Mouse (Mus musculus) left cerebral cortex, adult 2 months (tissue): ENCODE results near the gene Ptpro. TPM values are rescaled to one million over a fixed set of nuclear protein-coding genes. Genes with fewer than 3 reads are reported as not detected.
"Not testable (repeated sequence)": the region's sequence is repeated elsewhere in the genome, so short reads cannot be mapped to it uniquely, and the experiment has no call there.

Source experiments
- DNase-seq, 2 experiments: peaks; one replicate each; pipeline ENCODE4 v3.0.0; 2021 to 2022; ENCODE audit warnings: low spot score in 2 of 2, mixed read lengths in 1 of 2; ENCODE audit errors: extremely low spot score in 1 of 2
- H3K27ac ChIP-seq: fragments of 200-600 bp; 2 replicates; pipeline ENCODE4 v1.8.1; 2022
- H3K4me3 ChIP-seq: fragments of 200-600 bp; 2 replicates; pipeline ENCODE4 v1.8.1; 2022
- CTCF ChIP-seq: fragments of 200-600 bp; IDR thresholded peaks from 2 replicates; pipeline ENCODE4 v1.8.1; 2022; ENCODE audit warnings: antibody characterized with exemption, mild to moderate bottlenecking, moderate library complexity
- intact Hi-C: fragments of 180-260 bp; cut with DNase I; formaldehyde crosslinking; loops from one replicate; pipeline ENCODE4 v1.15.1; 2025
- total RNA-seq, 2 experiments: library from RNA; stranded (reverse); gene quantifications; 2 replicates each; pipeline ENCODE4 v1.2.3; 2021

The Ptpro gene
- total RNA-seq, 2 experiments from 2014 or later = 31.7 to 40.1 TPM

- TF ChIP-seq CTCF = no peak
- no peak overlapping the region for H3K27ac ChIP-seq
- intact Hi-C loops = no loop called here
- H3K4me3 ChIP-seq = no peak overlapping the region
- DNase-seq = no peak
These were observed 188.7 kb downstream of the Ptpro start for GRCm38 (mm10) chr6:137440559-137441486.

DNA sequence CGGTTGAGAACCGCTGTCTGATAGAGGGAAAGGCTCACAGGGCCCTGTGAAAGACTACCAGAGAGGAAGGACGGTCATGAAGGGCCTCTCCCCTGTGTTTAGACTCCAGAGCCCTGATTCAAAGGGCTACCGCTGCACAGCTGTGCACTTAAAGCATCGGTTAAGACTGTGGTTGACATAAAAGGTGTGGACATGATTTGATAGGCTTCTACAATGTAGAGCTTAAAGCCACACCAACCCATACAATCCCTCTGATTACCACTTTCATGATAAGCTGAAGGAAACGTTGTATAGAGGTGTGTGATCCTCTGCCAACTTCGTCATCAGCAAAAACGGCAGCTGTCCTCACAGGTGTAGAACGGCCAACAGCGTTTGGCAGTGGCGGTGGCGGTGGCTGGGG is 191.0 kb downstream of the Ptpro start:
- no peak for TF ChIP-seq CTCF
- Histone ChIP-seq H3K27ac (no peak overlapping the region), H3K4me3 (no peak overlapping the region)
- intact Hi-C loops = no loop called here
- no peak for DNase-seq

DNA sequence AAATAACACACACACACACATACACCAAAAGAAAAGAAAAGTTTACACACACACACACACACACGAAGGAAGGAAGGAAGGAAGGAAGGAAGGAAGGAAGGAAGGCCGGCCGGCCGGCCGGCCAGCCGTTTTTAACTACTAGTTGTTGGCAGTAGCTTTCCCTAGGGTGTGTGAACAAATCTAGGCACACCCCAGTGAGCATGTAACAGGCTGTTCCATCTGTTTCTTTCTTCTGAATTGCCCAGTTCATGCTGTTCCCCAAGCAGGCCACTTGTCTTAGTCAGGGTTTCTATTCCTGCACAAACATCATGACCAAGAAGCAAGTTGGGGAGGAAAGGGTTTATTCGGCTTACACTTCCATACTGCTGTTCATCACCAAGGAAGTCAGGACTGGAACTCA is 194.0 kb downstream of the Ptpro start:
- H3K4me3 ChIP-seq, H3K27ac ChIP-seq, DNase-seq, intact Hi-C loops: not testable (repeated sequence)

DNA sequence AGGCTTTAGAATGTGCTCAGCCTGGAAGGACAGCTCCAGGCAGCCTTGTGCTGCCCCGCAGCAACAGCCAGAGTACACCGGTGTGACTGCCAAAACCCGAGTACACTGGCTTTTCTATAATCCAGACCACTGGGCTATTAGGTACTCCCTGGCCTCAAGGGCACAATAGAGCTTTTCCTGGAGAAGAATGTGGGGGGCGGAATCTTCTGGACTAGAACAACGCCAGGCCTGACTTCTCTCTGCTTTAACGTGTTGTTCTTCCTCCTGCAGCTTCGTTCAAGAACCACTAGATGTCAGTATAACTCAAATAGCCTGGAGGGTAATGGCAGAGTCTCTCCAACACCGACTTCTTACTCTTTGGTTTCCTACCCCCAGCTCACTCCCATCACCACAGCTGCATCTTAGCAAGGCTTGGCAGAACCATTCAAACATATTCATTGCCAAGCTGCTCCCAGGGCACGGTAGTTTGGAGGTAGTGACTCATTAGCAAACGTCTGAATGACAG is 203.5 kb downstream of the Ptpro start:
- Histone ChIP-seq H3K27ac (no peak overlapping the region), H3K4me3 (no peak overlapping the region)
- TF ChIP-seq CTCF = peak; percentile 94
- intact Hi-C loops = loop anchor here (1.0 to 5.0 kb wide), 2 partner anchors 192 to 269 kb away; no protein-coding TSS in a partner anchor
- DNase-seq = peak in 1 of 2 experiments; percentile 26

GRCm38 (mm10) chr6:137456064-137456463 is 203.9 kb downstream of the Ptpro start:
- no peak for TF ChIP-seq CTCF
- no peak for DNase-seq
- Histone ChIP-seq H3K27ac (no peak overlapping the region), H3K4me3 (no peak overlapping the region)
- intact Hi-C loops = loop anchor here (5.0 kb wide), 1 partner anchor 191 kb away; no protein-coding TSS in a partner anchor

DNA sequence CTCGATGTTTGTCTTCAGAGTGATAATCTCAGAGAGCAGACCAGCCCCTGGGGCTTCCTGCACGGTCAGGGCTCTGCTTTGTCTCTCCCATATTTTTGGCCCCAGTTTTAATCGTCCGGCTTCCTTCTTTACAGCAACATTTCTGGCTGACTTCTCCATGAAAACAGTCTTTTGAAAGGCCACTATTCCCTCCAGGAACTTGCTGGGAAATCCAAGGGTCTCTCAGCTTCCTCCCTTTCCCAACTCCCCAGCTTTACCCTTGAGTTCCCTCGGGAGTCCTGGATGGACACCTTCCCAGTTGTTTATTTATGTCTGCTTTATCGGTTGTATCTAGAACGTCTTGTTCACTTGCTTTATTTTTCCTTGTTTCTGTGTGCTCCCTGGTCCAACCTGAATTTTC is 205.1 kb downstream of the Ptpro start:
- no peak for DNase-seq
- Histone ChIP-seq H3K27ac (no peak overlapping the region), H3K4me3 (no peak overlapping the region)
- intact Hi-C loops = loop anchor here (5.0 kb wide), 1 partner anchor 190 kb away; no protein-coding TSS in a partner anchor
- no peak for TF ChIP-seq CTCF

DNA sequence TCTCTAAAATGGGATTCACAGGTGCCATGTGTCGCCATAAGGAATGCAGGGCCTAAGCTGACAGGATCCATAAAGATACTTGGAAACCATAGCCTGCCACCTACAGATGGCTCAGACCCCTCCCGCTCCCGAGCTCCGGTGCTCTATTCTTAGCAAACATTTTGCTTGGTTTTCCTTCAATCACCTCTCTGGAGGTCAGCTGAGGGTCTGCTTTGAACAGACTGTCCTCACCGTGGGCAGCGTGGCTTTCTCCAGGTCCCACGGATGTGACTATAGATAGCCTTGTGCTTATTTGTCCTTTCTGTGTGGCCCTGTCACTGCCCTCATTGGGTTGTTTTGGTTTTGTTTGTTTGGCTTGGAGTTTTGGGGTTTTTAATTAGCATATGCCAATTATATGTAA is 206.0 kb downstream of the Ptpro start:
- H3K4me3 ChIP-seq = no peak overlapping the region
- intact Hi-C loops = loop anchor here (5.0 kb wide), 1 partner anchor 189 kb away; no protein-coding TSS in a partner anchor

DNA sequence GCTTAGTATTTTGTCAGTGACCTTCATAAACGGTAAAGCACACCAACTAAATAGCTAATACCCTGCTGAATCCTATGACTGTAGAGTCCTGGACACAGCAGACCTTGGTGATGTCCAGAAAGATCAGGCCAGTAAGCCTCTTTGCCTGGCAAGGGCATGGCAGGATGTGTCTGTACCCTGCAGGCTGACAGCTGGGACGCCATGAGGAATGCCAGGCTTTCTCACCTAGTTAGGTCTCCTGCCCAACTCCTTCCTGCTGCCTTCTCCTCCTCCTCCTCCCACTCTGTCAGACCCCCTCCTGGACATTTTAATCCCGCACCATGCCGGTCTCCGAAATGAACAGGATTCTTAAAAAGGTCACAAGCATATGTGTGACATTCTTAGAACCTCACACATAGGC is 211.7 kb downstream of the Ptpro start:
- intact Hi-C loops = no loop called here
- no peak for DNase-seq
- Histone ChIP-seq H3K27ac (no peak overlapping the region), H3K4me3 (no peak overlapping the region)
- no peak for TF ChIP-seq CTCF

More for the DNA sequence above, 206.0 kb downstream of the Ptpro start:
- H3K27ac ChIP-seq = no peak overlapping the region
- TF ChIP-seq CTCF = no peak
- no peak for DNase-seq

- Histone ChIP-seq H3K4me3 (no peak overlapping the region), H3K27ac (no peak overlapping the region)
- intact Hi-C loops = no loop called here
- TF ChIP-seq CTCF = no peak
- DNase-seq = no peak
These were observed 213.1 kb downstream of the Ptpro start for GRCm38 (mm10) chr6:137465253-137465652.

- TF ChIP-seq CTCF = no peak
- intact Hi-C loops = no loop called here
- Histone ChIP-seq H3K4me3 (no peak overlapping the region), H3K27ac (no peak overlapping the region)
- no peak for DNase-seq
These were observed 214.1 kb downstream of the Ptpro start for GRCm38 (mm10) chr6:137466256-137466655.

DNA sequence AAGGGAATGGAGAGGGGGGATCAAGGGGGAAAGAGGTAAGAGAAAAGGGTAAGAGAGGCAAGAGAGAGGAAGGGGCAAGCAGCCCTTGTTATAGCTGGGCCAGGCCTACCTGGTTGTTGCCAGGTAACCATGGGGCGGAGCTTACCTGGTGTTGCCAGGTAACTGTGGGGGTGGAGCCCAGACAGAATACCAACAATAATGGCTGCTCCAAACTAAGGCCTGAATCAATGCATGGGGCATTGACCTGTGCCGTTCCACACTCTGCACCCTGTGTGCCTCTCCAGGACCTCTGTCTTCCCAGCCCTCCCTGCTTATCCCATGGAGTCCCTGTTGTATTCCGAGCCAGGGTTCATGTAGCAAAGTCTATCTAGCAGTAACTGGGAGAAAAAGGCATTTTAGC is 215.6 kb downstream of the Ptpro start:
- Histone ChIP-seq H3K4me3 (no peak overlapping the region), H3K27ac (no peak overlapping the region)
- no peak for TF ChIP-seq CTCF
- intact Hi-C loops = no loop called here
- DNase-seq = no peak

- intact Hi-C loops = no loop called here
- Histone ChIP-seq H3K27ac (no peak overlapping the region), H3K4me3 (no peak overlapping the region)
- peak; percentile 4; the same call in 1 of the 2 replicates for TF ChIP-seq CTCF
- DNase-seq = no peak
These were observed 217.4 kb downstream of the Ptpro start for GRCm38 (mm10) chr6:137469541-137469940.
